Mouse (Mus musculus) MEL (cell line): ENCODE data around the gene Cc2d1a.

Experiments
- CTCF ChIP-seq, 3 experiments: IDR thresholded peaks in 2 of 3; conservative IDR thresholded peaks in 1 of 3; 2 replicates each; pipeline ENCODE4 v1.5.1; 2011 to 2012; ENCODE audit warnings: low read length in 3 of 3, low read depth in 2 of 3, mild to moderate bottlenecking in 2 of 3, improper control_type of control experiment in 1 of 3, inconsistent platforms in 1 of 3, mixed read lengths in 1 of 3, moderate library complexity in 1 of 3; ENCODE audit not compliant: control insufficient read depth in 1 of 3, insufficient read depth in 1 of 3, poor library complexity in 1 of 3, severe bottlenecking in 1 of 3
- E2F4 ChIP-seq: IDR thresholded peaks from 2 replicates; pipeline ENCODE4 v1.6.1; 2011; ENCODE audit warnings: low read depth, low read length, improper control_type of control experiment, borderline replicate concordance
- GATA1 ChIP-seq: IDR thresholded peaks from 2 replicates; pipeline ENCODE4 v1.6.1; 2011; ENCODE audit warnings: low read depth, low read length, improper control_type of control experiment
- HCFC1 ChIP-seq: IDR thresholded peaks from 2 replicates; pipeline ENCODE4 v1.6.1; 2012; ENCODE audit warnings: low read depth, mild to moderate bottlenecking, inconsistent platforms, low read length, improper control_type of control experiment, moderate library complexity
- MAFK ChIP-seq: IDR thresholded peaks from 2 replicates; pipeline ENCODE4 v1.6.1; 2011; ENCODE audit warnings: low read depth, mild to moderate bottlenecking, low read length, improper control_type of control experiment, borderline replicate concordance
- MEF2A ChIP-seq: IDR thresholded peaks from 2 replicates; pipeline ENCODE4 v1.6.1; 2014; ENCODE audit warnings: low read depth, mild to moderate bottlenecking, inconsistent platforms, low read length, improper control_type of control experiment; ENCODE audit not compliant: poor library complexity, insufficient replicate concordance, severe bottlenecking; ENCODE audit errors: extremely low read depth
- MXI1 ChIP-seq: IDR thresholded peaks from 2 replicates; pipeline ENCODE4 v1.6.1; 2011; ENCODE audit warnings: mild to moderate bottlenecking, low read depth, low read length, improper control_type of control experiment
- MYC ChIP-seq: IDR thresholded peaks from 2 replicates; pipeline ENCODE4 v1.6.1; 2011; ENCODE audit warnings: low read depth, mild to moderate bottlenecking, low read length, improper control_type of control experiment, moderate library complexity
- NELFE ChIP-seq: IDR thresholded peaks from 2 replicates; pipeline ENCODE4 v1.6.1; 2011; ENCODE audit warnings: low read depth, low read length, improper control_type of control experiment
- POLR2AphosphoS2 ChIP-seq: IDR thresholded peaks from 2 replicates; pipeline ENCODE4 v1.6.1; 2011; ENCODE audit warnings: low read length, improper control_type of control experiment

DNA sequence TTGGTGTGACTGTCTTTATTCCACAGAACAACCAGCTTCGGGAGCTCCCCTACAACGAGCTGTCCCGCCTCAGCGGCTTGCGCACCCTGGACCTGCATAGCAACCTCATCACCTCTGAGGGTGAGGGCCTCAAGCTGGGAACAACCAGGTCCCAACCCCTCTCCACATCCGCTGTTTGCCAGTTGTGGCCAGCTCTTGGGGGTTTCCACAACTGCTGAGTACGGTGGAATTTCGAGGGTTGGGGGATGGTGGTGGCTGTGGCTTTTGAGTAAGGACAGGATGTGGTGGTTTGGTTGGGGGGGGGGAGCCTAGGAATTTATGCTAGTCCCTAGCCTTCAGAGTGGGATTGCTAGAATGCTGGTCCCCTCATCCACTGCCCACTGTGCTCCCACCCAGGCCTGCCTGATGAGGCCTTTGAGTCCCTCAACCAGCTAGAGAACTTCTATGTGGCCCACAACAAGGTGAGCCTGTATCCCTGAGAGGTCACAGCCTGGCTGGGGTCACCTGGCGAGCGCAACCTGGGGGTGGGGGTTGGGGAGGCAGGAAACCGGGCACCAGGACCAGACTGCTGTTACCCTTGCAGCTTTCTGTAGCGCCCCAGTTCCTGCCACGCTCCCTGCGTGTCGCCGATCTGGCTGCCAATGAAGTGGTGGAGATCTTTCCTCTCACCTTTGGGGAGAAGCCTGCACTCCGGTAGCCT is 20.4 kb downstream of the Cc2d1a start:
- no peak for TF ChIP-seq POLR2AphosphoS2
- TF ChIP-seq CTCF (IDR thresholded peaks at IDR 0.05 in 2 of 3, conservative IDR thresholded peaks at IDR 0.05 in 1 of 3; ENCODE audit: control insufficient read depth in 1 of 3, insufficient read depth in 1 of 3, low read depth in 2 of 3, low read length in 3 of 3, poor library complexity in 1 of 3, severe bottlenecking in 1 of 3) = no peak
- no peak for TF ChIP-seq E2F4
- TF ChIP-seq MEF2A = no peak
- TF ChIP-seq HCFC1 = no peak
- TF ChIP-seq MAFK = no peak
- TF ChIP-seq MXI1 = no peak
- no peak for TF ChIP-seq NELFE
- no peak for TF ChIP-seq MYC
- no peak for TF ChIP-seq GATA1
